Mouse (Mus musculus): ENCODE measurements at regions not wholly inside any gene's neighbourhood (a gene's known extent, or its start where the extent isn't known, plus 50 kb on each side); places are given as distances from the start of the nearest gene placed in this dataset.

DNA sequence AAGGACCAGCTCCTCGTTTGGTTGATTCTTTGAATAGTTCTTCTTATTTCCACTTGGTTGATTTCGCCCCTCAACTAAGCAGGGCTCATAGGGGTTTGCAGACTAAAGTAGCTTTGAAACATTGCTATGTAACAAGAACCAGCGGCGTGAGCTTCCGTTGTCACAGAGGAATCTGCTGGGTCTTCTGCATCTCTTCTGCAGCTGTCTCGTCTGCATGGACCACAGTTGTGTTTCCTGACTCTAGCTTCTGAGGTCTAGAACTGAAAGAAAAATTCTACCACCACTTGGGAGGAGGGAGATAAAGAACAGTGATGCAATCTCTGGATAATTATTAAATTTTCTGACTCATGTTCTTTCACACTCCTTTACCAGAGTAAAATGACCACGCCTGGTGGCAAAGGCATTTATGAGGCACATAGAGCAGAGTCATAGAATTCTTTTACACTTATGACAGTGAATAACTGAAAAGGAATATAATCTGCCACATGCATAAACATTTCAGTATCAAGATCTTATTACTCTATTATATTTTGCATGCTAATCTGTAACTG is 1340.9 kb downstream of the Slc22a22 start:
- TF ChIP-seq POLR2A (IDR thresholded peaks at IDR 0.05; ENCODE audit: borderline replicate concordance, extremely low read depth, insufficient read depth, insufficient read length, poor library complexity, severe bottlenecking) = no peak
- no peak for TF ChIP-seq CTCF (IDR thresholded peaks at IDR 0.05; ENCODE audit: borderline replicate concordance, extremely low read depth, insufficient read depth, insufficient read length)
- no peak for DNase-seq (ENCODE audit: low read depth)

DNA sequence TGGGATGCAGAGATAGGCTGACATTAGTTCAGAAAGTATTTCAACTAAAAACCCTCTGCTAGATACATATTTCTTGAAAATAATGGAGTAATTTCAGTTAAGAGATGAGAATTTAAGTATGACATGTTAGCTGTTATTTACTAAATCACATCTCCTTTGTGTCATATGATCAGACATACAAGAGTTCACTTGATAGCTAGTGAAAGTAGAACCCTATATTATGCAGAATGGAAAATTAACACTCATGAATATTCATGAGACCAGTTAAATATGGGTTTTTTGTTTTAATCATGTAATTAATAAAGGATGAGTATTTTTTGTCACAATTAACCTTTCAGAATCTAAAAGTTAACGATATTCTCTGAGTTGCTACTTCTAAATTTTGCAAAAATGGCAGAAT is 1349.4 kb downstream of the Slc22a22 start:
- DNase-seq (ENCODE audit: low read depth) = peak; percentile 36

DNA sequence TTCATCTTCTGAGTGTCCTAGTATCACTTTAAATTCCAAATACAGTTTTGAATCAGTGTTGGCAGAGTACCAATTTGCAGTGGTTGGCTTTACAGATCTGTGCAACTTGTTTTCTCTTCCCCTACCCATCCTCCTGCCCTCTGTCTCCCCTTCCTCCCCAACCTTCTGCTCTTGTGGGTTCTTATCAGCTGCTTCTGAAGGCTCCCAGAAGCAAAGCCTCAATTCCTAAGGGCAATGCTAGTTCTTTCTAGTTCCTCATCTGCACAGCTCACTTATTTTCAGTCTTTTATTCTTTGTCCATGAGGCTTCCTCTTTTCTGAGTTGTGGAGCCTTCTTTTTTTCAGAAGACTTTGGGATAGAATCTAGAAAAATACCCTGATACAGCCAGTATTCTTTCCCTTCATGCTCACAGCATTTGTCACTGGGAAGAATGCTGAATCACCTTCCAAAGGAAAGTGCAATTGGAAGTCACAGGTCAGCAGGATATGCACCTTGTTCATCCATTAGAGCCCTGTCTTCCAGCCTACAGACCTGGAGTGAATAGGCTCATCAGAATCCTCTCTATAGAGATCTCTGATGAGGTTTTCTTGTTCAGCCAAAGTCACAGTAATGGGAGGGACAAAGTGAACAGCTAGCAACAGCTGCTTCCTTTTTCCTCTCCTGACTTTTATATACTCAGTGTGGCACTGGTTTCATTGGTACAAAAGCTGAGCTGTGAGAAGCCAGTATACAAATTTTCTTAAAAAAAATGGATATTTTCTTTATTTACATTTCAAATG is 1357.9 kb downstream of the Slc22a22 start:
- TF ChIP-seq POLR2A (IDR thresholded peaks at IDR 0.05; ENCODE audit: borderline replicate concordance, extremely low read depth, insufficient read depth, insufficient read length, poor library complexity, severe bottlenecking) = no peak
- no peak for TF ChIP-seq CTCF (IDR thresholded peaks at IDR 0.05; ENCODE audit: borderline replicate concordance, extremely low read depth, insufficient read depth, insufficient read length)
- no peak for DNase-seq (ENCODE audit: low read depth)

More for the DNA sequence above, 1349.4 kb downstream of the Slc22a22 start:
- TF ChIP-seq CTCF (IDR thresholded peaks at IDR 0.05; ENCODE audit: borderline replicate concordance, extremely low read depth, insufficient read depth, insufficient read length) (no peak), POLR2A (IDR thresholded peaks at IDR 0.05; ENCODE audit: borderline replicate concordance, extremely low read depth, insufficient read depth, insufficient read length, poor library complexity, severe bottlenecking) (no peak)

DNA sequence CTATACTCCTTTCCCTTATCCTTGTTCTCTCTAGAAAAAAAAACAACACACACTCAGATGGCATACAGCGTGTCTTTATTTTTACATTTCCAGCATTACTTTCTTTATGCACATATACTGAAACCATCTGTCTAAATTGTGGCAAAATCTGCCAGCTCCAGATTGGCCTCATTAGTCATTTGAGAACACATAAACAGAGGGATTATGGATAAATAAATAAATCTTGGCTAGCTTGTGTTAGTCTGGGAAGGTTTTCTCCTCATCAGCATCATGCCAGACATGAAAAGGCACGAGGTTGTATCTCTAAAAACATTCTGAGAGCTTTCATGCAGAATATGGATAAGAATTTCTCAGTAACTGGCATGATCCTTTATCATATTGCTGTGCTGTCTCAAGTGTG is 1369.1 kb downstream of the Slc22a22 start:
- peak; percentile 87 for DNase-seq (ENCODE audit: low read depth)

DNA sequence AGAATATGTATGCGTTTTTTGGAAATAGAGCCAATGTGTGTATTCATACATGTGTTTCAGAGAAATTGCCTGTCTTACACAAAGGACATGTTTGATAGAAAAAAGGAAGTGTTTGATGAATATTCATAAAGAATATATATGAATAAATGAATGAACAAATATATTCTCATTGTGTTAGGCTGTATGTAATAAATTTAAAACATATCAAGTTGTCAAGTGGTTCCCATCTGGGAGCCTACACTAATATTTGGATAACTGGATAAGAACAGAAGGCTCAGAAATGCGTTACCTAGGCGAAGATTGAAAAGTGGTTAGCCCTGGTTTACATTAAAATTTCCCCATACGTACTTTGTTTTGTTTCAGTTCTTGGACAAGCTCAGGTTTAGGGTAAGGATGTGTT is 1369.7 kb downstream of the Slc22a22 start:
- peak; percentile 31 for DNase-seq (ENCODE audit: low read depth)
- TF ChIP-seq CTCF (IDR thresholded peaks at IDR 0.05; ENCODE audit: borderline replicate concordance, extremely low read depth, insufficient read depth, insufficient read length) = no peak
- no peak for TF ChIP-seq POLR2A (IDR thresholded peaks at IDR 0.05; ENCODE audit: borderline replicate concordance, extremely low read depth, insufficient read depth, insufficient read length, poor library complexity, severe bottlenecking)

More for the DNA sequence above, 1369.1 kb downstream of the Slc22a22 start:
- TF ChIP-seq POLR2A (IDR thresholded peaks at IDR 0.05; ENCODE audit: borderline replicate concordance, extremely low read depth, insufficient read depth, insufficient read length, poor library complexity, severe bottlenecking) = no peak
- TF ChIP-seq CTCF (IDR thresholded peaks at IDR 0.05; ENCODE audit: borderline replicate concordance, extremely low read depth, insufficient read depth, insufficient read length) = no peak

DNA sequence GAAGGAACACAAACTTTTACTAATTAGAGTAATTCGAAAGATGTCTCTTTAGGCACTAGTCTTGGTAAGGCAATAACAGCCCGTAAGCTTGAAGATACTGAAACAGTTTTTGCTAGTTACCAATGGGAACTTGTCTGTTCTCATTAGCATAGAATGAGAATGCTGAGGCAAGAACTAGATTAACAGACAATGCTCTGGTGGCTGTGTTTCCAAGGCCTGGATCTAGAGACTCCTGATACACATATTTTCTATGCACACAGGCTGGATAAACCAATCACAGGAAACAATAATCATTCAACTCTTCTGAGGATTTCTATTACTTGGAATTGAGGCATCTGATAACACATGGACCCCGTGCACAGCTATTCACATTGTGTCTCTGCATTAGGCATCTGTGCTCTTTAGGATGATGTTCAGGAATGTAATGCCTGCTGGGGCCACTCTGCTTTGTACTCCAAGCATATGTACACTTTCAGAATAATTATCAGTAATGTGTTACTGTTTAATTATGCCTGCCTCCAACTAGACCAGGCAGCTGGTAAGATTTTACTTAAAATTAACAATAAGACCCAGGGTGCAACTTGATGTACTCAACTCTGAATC is 1377.2 kb downstream of the Slc22a22 start:
- no peak for DNase-seq (ENCODE audit: low read depth)
- no peak for TF ChIP-seq CTCF (IDR thresholded peaks at IDR 0.05; ENCODE audit: borderline replicate concordance, extremely low read depth, insufficient read depth, insufficient read length)
- no peak for TF ChIP-seq POLR2A (IDR thresholded peaks at IDR 0.05; ENCODE audit: borderline replicate concordance, extremely low read depth, insufficient read depth, insufficient read length, poor library complexity, severe bottlenecking)

- peak; percentile 92 for DNase-seq (ENCODE audit: low read depth)
These were observed 1399.4 kb downstream of the Slc22a22 start for GRCm38 (mm10) chr15:56077838-56078567.

DNA sequence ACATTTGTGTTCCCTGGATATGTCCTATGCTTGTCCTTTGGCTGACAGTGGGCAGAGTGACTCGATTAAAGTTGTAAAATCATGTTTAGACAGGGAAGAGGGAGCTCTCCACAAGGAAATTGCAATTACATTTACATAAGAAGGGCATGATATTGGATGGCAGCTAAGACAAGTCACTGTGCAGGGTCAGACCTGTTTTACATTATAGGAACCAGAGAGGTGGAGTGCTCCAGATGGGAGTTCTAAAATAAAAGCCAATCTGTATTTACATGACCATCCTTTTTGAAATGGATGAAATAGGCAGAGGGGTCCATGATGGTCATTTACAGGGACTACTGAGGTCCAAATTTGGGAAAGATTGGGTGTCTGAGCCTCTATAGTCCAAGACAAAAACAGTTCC is 1400.3 kb downstream of the Slc22a22 start:
- TF ChIP-seq POLR2A (IDR thresholded peaks at IDR 0.05; ENCODE audit: borderline replicate concordance, extremely low read depth, insufficient read depth, insufficient read length, poor library complexity, severe bottlenecking) (no peak), CTCF (IDR thresholded peaks at IDR 0.05; ENCODE audit: borderline replicate concordance, extremely low read depth, insufficient read depth, insufficient read length) (no peak)
- DNase-seq (ENCODE audit: low read depth) = no peak

More at GRCm38 (mm10) chr15:56077838-56078567, 1399.4 kb downstream of the Slc22a22 start:
- TF ChIP-seq CTCF (IDR thresholded peaks at IDR 0.05; ENCODE audit: borderline replicate concordance, extremely low read depth, insufficient read depth, insufficient read length) (peak; percentile 13; the same call in 1 of the 2 replicates), POLR2A (IDR thresholded peaks at IDR 0.05; ENCODE audit: borderline replicate concordance, extremely low read depth, insufficient read depth, insufficient read length, poor library complexity, severe bottlenecking) (no peak)

- DNase-seq (ENCODE audit: low read depth) = no peak
- no peak for TF ChIP-seq POLR2A (IDR thresholded peaks at IDR 0.05; ENCODE audit: borderline replicate concordance, extremely low read depth, insufficient read depth, insufficient read length, poor library complexity, severe bottlenecking)
These were observed 1400.7 kb downstream of the Slc22a22 start for GRCm38 (mm10) chr15:56076680-56077079.

DNA sequence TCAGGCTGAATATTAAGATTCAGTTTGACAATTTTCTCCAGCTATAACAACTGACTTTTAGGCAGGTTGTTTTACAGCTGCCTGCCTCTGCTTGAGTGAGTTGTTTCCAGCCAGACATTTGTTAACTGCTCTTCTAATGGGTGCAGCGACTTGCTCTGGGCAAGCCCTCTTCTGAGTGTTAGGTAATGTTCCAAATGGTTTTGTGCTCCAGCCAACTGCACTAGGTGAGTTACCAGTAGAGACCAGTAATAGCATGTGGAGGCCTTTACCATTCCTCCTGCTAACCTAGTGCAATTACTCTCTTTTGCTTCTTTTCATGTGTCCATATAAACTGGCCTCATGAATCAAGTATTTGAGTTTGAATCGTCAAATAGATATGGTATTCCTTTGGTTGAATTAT is 1407.9 kb downstream of the Slc22a22 start:
- TF ChIP-seq CTCF (IDR thresholded peaks at IDR 0.05; ENCODE audit: borderline replicate concordance, extremely low read depth, insufficient read depth, insufficient read length) = no peak
- TF ChIP-seq POLR2A (IDR thresholded peaks at IDR 0.05; ENCODE audit: borderline replicate concordance, extremely low read depth, insufficient read depth, insufficient read length, poor library complexity, severe bottlenecking) = no peak
- no peak for DNase-seq (ENCODE audit: low read depth)

DNA sequence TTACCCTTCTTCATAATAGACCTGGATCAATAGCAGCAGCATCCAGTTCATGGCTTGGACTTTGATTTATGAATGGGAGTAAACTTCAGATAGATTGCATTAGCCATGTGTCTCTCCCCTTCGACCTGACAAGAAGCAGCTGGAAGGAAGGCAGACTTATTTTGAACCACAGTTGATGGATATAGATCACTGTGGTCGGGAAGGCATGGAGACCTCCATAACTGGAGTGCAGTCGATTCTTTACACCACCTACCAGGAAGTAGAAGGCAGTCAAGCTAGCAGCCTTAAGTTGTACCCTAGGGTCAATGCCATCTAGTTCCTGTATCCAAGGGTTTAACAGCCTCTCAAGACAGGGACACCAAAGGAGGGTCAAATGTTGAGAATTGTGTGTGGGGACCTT is 1410.2 kb downstream of the Slc22a22 start:
- no peak for DNase-seq (ENCODE audit: low read depth)
- no peak for TF ChIP-seq CTCF (IDR thresholded peaks at IDR 0.05; ENCODE audit: borderline replicate concordance, extremely low read depth, insufficient read depth, insufficient read length)
- no peak for TF ChIP-seq POLR2A (IDR thresholded peaks at IDR 0.05; ENCODE audit: borderline replicate concordance, extremely low read depth, insufficient read depth, insufficient read length, poor library complexity, severe bottlenecking)
